Mouse (Mus musculus) thymus, postnatal 4 days (tissue): Measurements from ENCODE around the gene Ctdspl.

Experiments
- DNase-seq: peaks from one replicate; pipeline ENCODE4 v3.0.0; 2021

The Ctdspl gene

DNA sequence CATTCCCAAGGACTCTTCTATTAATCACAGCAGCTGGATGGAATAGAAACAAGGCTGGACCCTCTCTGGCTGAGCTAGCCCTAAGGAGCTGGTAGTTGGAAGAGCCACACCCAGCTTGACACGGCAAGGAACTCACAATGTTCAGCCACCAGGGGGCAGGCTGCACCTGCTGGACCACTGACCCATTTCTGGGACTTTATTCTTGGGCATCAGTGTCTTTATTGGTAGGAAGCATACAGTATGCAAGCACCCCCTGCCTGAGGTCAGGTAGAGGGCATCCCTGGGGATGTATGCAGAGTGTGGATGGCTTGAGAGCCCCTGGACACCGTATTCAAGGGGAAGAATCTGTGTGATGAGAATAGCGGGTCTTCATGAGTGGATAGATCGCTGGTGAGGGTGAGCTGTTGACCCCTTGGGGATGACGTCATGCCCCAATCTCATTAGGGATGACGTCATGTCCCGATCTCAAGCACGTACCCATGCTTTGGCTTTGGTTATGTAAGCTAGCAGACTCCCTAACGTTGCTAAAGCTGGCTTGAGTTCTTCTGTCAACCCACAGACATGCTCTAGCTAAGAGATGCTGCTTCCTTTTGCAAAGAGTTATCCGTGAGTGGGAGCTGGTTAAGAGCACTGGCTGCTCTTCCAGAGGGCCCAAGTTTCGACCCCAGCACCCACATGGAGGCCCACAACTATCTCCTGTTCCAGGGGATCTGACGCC is 5.3 kb upstream of the Ctdspl start:
- peak; percentile 91 for DNase-seq

DNA sequence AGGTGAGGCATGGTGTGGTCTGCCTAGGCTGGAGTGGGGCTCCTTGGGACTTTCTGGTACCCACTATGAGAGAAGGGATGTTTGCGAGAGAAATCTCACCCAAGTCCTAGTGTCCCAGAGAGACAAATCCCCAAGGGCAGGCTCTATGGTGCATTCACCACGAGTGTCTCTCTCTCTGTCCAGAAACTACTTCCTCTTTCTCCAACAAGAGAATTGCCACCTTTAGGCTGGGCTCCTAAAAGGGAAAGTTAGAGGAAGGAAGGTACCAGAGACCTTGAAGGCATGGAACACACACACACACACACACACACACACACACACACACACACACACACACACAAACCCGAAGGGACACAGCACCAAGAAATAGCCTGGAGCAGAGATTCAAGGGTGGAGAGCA is 4.3 kb upstream of the Ctdspl start:
- DNase-seq = no peak

DNA sequence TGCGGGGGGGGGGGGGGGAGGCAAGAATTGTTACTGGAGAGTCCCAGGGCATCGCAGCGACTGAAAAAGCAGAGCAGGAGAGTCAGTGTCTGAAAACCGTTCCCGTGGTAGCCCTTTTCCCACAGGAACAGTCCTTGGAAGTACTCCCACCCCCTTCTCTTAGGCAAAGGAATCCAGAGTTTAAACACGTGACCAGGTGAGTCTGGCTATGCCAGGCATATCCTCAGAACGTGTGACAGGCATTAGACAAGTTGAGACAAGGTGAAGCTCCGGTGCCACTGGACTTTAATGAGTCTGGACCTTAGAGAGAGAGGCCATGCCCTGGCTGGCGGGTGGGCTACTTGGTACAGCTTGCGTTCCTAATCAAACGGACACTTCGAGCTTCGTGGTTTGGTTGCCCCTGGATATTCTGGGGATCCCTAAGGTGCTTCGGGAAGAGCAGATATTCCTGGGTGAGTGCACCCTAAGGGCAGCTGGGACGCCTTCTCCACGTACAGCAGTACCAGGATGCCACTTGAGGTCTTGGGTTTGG is 1.6 kb upstream of the Ctdspl start:
- peak; percentile 21 for DNase-seq

DNA sequence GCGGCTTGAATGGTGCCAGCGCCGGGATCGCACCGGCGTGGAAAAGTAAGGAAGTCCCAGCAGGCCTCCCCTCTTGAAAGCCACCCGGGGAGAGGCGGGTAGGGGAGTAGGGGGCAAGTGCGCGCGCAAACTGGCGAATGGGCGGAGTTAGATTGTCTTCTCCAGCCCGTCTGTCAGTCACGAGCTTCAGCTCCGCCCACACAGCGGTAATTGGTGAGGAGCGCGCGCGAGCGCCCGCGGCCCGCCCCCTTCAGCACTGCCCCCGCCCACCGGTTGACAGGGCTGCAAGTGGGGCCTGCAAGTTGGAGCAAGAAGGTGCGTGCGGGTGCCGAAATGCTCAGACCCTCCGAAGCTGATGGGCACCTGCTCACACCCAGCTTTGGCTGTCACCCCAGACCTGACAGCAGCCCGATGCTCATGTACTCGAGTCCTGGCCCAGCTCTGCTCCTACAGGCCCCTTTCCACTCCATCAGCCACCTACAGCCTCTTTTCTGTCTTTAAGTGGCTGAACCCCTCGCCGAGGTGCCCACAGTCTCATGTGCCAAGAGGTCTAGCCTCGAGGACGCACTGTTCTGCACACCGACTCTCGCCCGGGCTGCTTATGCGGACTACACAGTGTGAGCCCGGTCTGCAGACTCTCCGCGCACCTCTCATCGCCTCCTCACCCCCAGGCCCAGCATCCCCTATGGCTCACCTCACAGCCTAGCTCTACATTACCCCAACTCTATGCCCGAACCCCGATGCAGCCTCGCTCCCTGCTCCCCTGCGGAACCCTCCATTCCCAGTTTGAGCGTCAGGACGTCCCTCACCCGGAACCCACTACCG is 755 bp upstream of the Ctdspl start:
- DNase-seq = peak; percentile 100

DNA sequence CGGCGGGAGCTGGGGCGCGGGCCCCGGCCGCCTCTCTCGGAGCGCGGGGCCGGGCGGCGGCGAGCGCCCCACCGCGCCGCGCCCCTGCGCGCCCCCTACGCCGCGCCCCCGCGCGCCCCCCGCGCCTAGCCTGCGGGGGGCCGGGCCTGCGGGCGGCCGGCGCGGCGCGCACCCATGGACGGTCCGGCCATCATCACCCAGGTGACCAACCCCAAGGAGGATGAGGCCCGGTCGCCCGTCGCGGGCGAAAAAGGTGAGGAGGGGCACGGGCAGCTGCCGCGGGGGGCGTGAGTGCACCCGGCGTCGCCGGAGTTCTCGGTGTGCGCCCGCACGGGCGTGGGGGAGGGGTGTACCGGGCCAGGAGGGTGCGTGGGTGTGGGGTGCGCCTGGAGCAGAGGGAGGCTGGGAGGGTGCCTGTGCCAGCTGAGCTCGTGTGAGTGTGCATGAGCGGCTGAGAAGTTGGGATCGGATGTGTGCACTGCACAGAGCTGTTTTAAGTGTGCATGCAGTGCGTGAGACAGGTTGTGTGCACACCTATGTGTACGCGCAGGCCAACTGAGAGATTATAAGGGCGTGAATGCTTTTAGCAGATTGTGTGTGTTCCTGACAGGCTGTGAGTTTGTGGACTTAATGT is 552 bp downstream of the Ctdspl start:
- DNase-seq = peak; percentile 83

DNA sequence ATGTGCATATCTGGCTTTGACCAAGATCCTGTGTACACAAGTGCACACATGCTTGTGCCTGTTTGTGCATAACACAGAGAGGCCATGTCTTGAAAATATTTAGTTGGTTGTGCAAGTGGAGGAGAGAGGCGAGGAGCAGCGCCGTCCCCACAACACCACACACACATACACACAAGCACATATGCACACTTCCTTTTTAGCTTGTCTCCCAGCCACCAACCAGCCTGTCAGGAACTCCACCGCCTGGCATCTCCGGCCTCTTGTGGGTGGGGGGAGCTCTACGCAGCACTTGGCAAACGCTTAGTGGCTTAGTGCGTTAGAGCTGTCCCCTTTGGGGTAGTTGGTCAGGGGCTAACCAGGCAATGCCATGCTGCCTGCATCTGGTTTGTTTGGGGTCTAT is 1.2 kb downstream of the Ctdspl start:
- peak; percentile 54 for DNase-seq

DNA sequence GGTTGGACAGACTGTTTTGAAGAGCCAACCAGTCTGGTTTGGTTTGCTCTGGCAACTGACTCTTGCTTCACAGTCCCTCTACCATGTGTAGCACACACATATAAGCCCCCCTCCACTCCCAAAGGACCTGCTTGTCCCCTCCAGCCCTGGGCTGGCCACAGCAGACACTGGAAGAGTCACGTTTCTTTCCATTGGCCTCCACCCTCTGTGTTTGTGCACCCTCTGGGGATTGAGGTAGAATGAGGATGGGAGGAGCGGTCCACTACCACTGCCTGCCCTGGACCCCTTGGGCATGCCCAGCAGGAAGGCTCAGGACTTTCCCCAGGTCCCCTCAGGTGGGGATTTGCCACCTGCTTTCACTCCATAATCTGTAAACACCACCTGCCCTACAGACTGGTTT is 1.8 kb downstream of the Ctdspl start:
- DNase-seq = no peak

DNA sequence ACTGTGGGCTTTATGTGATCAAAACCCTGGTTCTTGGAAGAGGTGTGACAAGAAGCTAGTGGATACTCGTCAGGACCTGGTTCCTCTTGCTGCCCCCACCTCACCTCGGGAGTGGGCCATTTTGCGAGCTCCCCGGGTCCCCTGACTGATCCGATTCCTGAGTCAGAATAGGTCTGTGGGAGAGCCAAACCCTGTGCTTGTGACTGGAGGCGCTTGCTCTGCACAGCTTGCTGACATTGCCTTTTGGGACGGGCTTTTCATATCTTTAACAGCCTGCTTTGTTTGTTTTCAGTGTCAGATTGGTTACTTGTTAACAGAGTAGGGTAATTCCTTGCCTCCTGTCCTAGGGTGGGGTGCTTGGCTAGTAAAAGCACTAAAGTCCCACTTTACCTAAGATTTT is 2.4 kb downstream of the Ctdspl start:
- DNase-seq = no peak

DNA sequence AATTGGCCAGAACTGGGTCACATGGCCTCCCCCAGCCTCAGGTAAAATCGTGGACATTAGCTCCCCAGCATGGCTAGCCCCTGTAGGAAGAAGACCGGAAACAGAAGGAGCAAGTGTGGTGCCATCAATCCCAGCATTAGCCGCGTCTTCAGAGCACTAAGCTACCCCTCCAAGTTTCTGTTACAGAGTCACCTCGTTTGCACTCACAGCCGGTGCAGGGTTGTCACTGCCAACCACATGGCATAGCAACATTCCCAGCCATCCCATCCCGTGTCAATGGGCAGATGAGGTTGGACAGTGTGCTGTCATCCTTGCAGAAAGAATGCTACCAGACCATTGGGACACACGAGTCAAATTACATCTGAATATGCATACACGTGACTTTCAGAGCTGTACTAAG is 4.4 kb downstream of the Ctdspl start:
- DNase-seq = no peak

DNA sequence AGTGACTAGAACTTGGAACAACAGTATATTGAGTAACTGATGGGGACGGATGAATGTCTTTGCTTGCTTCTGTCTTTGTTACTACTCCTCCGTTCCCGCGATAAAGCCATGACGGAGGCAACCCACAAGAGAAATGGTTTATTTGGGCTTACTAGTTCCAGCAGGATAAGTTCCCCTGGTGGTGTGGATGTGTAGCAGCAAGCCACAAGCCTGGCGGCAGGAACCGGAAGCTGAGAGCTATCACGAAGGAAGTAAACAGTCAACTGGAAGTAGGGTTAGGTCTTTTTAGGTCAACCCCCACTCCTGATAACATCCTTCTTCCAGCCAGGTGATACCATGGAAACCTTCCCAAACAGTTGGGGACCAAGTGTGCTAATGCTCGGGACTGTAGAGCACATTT is 7.5 kb downstream of the Ctdspl start:
- no peak for DNase-seq

DNA sequence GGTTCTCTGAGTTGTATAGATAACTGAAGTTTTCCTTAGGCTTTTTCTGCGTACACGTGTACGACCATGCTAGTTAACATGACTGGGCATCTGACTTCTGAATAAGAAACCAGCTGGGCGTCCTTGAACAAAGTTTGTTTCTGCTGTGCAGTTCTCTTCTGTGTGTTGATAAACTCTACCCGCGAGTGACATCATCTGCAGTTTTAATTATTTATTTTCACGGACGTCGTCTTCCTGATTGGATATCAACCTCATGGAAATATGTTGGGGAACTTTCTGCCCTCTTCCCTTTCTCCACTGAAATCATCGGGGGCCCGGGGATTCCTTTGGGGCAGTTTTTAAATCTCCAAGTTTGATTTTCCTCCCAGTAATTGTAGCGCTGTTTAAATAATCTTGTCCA is 8.1 kb downstream of the Ctdspl start:
- DNase-seq = no peak

DNA sequence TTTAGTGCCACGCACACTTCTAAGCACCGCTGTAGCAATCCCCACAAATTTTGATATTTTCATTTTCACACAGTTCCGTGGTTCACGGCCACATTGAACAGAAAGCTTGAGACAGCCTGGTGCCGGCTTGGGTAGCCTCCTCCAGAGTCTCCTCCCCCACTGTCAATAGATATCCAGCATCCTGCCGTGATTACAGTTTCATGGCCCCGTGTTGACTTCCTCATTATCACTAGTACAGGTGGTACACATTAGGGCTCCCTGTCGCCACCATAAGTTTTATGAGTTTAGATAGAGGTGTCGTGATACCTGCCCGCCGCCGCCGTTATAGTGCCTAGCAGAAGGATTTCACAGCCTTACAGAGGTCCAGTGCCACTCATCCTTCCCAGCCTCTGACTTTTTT is 8.8 kb downstream of the Ctdspl start:
- DNase-seq = no peak

DNA sequence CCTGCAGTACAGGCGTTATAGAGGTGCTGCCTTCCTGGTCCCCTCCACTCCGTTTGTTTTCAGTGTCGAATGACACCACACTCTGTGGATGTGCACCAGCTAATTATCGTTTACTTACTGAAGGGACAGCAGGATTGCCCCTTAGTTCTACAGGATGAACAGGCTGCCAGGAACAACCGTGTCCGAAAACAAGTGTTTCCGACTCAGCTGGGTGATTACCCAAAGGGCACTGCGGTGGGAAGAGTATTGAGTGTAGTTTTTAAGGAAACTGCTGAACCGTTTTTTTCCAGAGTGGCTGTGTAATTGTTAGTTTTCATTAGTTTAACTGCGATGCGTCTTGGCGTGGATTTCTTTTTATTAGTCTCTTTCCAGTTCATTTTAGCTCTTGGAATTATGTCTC is 9.8 kb downstream of the Ctdspl start:
- DNase-seq = no peak

DNA sequence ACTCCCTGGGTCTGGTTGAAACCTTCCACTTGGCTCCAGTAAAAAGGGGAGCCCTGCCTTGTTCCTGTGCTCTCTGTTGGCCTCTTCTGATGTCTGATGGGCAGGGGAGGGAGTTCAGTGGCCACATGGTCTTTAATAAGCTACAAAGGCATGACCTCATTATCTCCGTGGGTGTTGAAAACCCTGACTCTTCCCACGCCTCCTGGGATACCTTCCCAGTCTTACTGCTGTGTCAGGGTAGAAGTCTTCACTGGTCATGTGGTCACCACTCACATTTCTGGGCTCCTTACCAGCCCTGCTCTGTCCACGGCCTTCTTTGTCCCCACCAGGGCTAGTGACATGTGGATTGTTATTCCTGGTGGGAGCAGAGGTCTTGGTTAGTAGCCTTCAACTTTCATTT is 11.3 kb downstream of the Ctdspl start:
- no peak for DNase-seq

DNA sequence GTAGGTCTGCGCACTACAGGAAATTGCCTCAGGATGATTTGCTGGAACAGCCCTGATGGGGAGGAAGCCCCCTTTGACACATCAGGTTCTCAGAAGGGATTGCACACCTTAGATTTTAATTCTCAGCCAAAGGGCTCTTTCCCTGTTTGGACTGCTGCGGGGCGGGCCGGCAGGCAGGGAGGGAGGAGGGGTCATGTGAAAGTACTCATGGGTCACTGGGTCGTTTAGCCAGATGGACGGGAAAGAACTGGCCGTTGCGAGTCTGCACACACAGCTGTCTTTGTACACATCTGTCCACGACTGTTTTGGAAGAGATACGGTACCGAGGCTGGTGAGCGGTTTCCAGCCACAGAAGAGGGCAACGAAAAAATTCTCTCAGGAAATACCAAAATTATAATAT is 13.2 kb downstream of the Ctdspl start:
- no peak for DNase-seq

DNA sequence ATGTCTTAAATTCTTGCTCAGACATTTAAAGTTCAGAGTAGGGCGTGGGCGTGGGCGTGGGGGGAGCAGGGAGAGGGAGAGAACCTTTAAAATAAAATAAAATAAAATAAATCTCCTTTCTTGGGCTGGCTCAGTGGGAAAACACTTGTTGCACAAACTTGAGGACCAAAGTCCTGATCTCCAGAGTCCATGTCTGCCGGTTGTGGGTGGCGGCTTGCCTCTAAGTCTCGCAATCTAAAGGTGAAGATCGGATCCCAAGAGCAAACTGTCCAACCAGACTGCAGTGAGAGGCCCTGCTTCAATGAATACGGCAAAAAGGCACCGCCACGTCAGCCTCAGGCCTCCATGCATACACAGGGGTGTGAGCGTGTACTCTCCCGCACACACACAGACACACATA is 13.6 kb downstream of the Ctdspl start:
- no peak for DNase-seq

DNA sequence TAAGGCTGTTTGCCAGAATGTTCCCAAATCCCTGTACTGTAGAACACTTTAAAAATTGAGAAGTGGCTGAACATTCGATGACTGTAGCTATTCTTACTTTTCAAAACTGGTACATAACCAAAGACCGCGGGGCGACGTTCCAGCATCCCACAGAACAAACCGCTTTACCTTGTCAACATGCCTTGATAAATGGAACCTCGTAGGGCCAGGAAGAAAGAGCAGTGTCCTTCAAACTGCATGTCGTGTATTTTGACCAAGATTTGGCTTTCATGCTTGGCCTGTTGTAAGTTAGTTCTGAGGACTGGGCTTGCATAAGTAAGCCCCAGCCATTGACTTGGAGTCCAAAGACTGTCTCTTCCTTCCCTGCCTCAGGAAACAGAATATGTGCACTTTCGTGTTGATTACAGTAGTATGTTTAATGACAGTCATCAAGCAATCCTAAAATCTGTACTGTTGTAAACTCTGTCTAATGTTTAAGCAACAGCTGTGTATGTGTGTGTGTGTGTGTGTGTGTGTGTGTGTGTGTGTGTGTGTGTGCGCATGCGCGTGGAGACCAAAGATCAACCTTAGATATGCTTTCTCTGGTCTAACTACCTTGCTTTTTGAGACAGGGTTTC is 14.4 kb downstream of the Ctdspl start:
- DNase-seq = no peak

DNA sequence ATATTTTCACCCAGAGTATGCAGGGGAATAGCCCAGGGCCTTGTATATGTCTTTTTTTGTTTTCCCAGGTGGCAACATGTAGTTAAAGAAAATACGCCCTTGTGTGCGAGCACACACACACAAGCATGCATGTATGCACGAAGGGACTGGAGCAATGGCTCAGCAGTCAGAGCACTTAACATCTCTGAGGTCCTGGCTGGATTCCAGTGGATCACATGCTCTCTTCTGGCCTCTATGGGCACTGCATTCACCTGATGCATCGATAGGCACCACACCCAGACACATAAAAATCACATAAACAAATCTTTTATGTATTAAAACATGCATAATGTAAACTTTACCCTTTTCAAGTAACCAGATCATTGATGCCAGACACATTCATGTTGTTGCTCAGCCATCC is 15.8 kb downstream of the Ctdspl start:
- no peak for DNase-seq

DNA sequence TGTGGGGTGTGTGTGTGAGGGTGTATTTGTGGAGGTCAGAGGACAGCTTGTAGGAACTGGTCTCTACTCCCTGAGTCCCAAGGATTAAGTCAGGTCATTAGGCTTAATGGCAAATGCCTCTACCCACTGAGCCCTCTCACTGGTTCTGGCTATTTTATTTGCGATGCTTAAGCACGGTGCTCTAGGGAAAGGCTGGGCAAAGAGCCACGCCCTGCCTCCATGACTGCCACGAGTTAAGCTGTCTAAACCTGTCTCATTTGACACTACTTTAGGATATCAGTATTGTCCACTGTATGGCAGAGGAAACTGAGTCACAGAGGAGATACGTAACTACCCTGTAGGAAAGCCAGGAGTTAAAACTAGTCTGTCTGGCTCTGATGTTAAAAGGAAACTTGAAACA is 17.7 kb downstream of the Ctdspl start:
- no peak for DNase-seq

DNA sequence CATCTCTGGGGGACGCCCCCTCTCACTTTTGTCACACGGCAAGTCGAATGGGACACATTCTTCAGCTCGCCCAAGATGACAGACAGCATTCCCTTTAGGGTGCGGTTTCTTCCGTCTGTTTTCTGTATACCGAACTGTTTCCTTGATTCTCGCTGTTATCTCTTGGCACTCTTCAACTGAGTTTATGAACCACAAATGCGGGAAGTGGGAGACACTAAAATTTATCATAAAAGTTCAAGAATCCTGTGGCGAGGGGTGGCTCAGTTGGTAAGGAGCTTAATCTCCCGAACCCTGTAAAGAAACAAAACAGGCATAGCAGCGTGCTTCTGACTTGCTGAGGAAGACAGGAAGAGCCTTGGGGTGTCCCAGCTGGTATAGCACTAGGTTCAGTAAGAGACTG is 18.1 kb downstream of the Ctdspl start:
- no peak for DNase-seq

DNA sequence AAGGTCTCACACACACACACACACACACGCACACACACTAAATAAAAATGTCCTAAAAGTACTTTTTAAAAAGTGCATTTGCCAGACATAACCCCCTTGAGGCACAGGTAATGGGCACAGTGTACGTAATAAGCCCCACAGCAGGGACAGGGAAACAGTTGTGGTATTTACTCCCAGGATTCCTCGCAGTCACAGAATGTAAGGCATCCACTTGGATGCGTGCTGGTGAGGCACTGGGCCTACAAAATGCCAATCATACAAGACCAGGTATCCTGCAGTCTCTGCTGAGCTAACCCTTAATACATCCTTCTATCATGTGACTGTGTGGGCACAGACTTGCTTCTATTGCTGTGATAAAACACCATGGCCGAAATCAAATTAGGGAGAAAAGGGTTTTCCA is 22.2 kb downstream of the Ctdspl start:
- no peak for DNase-seq

DNA sequence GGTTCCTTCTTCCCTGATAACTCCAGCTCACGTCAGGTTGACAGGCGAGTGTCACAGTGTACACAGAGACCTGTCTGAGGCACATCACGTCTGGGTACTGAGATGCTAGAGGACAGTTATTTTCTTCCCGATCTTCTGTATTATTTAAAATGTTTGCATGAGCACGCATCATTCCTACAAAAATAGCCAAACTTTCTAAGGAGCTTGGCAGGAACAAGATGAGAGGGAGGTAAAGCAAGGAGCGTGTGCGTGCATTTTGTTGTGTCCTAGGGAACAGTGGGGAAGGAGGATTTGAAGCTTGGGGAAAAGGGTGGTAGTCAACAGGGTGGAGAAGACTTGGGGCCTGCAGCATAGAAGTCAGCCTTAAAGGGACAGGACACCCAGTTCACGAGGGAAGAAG is 22.9 kb downstream of the Ctdspl start:
- no peak for DNase-seq

DNA sequence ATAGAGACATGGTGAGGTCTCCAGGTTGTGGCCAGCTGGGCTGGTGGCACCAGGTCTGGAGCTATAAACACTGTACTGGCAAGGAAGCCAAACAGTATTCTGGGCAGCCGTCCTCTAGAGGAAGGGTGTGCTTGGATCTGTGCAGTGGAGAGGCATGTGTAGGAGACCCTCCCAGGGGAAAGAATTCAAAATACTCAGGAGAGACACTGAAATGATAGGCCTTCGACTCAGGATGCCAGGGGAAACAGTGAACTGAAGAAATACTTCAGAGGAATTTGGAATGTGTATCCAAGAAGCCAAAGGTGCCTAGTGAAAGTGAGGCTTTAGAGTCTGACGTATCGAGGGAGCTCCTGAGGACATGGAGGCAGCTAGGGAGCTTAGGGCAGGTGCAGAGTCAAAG is 23.4 kb downstream of the Ctdspl start:
- DNase-seq = no peak

DNA sequence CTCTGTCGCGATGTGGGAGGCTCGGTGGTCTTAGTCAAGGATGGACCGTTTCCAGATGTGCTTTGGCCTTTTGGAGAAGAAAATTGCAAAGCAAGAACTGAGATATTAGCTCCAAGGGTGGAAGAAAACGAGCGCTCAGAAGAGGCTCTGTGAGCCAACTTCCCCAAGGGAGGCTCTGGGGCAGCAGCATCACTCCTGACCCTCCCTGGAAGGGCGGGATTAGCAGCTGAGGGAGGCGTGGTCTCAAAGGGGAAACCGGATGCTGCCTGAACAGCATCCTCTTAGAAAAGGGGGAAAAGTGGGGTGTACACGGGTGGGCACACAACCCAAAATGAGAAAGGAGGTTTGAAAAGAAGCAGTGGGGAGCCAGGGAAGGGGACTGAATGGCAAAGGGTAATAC is 23.8 kb downstream of the Ctdspl start:
- DNase-seq = no peak
